ENCODE assay signal across 24 mouse cellular contexts in genomic region chr17:45187402-45187801, GRCm38 (mm10).
"Had no signal": no experiment of that assay in that cellular context is flagged by ENCODE, and none has a peak within 500 bp of the region (broad histone marks: within the 10 kb centered on the region; RNA-seq: fewer than 3 reads in every experiment).

No protein-coding gene starts in this region.

- H3K4me2 ChIP-seq: heart, embryonic 12.5 days; hindbrain, embryonic 13.5 days; hindbrain, embryonic 15.5 days; kidney, embryonic 15.5 days; limb, embryonic 13.5 days; limb, embryonic 15.5 days; liver, embryonic 13.5 days; liver, embryonic 15.5 days had no signal

- H3K36me3 ChIP-seq: heart, embryonic 10.5 days; heart, embryonic 12.5 days; hindbrain, embryonic 13.5 days; hindbrain, embryonic 15.5 days; kidney, embryonic 15.5 days; limb, embryonic 13.5 days; limb, embryonic 15.5 days; liver, embryonic 13.5 days; liver, embryonic 15.5 days had no signal

- H3K9ac ChIP-seq: heart, embryonic 12.5 days; hindbrain, embryonic 13.5 days; hindbrain, embryonic 15.5 days; kidney, embryonic 15.5 days; limb, embryonic 13.5 days; limb, embryonic 15.5 days; liver, embryonic 13.5 days; liver, embryonic 15.5 days; liver, postnatal 0 days had no signal

- H3K27me3 ChIP-seq: heart, embryonic 12.5 days; hindbrain, embryonic 13.5 days; hindbrain, embryonic 15.5 days; limb, embryonic 13.5 days; limb, embryonic 15.5 days; liver, embryonic 13.5 days; liver, embryonic 15.5 days had no signal

- ATAC-seq: hindbrain, postnatal 0 days; intestine, postnatal 0 days; liver, postnatal 0 days had no signal

- H3K4me3 ChIP-seq: heart, embryonic 10.5 days; heart, embryonic 12.5 days; hindbrain, embryonic 13.5 days; hindbrain, embryonic 15.5 days; kidney, embryonic 15.5 days; limb, embryonic 13.5 days; limb, embryonic 15.5 days; liver, embryonic 13.5 days; liver, embryonic 15.5 days had no signal

- H3K4me1 ChIP-seq: heart, embryonic 10.5 days; heart, embryonic 12.5 days; hindbrain, embryonic 15.5 days; kidney, embryonic 15.5 days; limb, embryonic 13.5 days; limb, embryonic 15.5 days; liver, embryonic 13.5 days; liver, embryonic 15.5 days had no signal

- DNase-seq: gastrocnemius, postnatal 14 days; gastrocnemius, postnatal 36 days; heart, adult 18-20 months; heart, postnatal 10 days; heart, postnatal 36 days; kidney, adult 18-20 months; kidney, adult 8-10 months; kidney, postnatal 14 days; kidney, postnatal 36 days; layer of hippocampus, adult 9-11 months; layer of hippocampus, postnatal 36 days; liver, embryonic 13.5 days; liver, postnatal 0 days had no signal

- H3K27ac ChIP-seq: heart, embryonic 10.5 days; hindbrain, embryonic 13.5 days; hindbrain, embryonic 15.5 days; hindbrain, postnatal 0 days; kidney, embryonic 15.5 days; kidney, postnatal 0 days; limb, embryonic 13.5 days; limb, embryonic 15.5 days; liver, embryonic 13.5 days; liver, embryonic 15.5 days had no signal

- H3K9me3 ChIP-seq: heart, embryonic 10.5 days; hindbrain, embryonic 13.5 days; hindbrain, embryonic 15.5 days; kidney, embryonic 15.5 days; limb, embryonic 15.5 days; liver, embryonic 13.5 days; liver, embryonic 15.5 days had no signal
